9 mouse cellular contexts compared by ENCODE assay signal in genomic region chr2:28756201-28756600, GRCm38 (mm10). TPM values are rescaled to one million over a fixed set of nuclear protein-coding genes. Genes with fewer than 3 reads are reported as not detected.
DNase-seq lines count a peak whose midpoint lies in the region; ATAC-seq and TF ChIP-seq lines count a peak whose summit lies in the region.
"Had no signal": no experiment of that assay in that cellular context is flagged by ENCODE, and none has a peak within 500 bp of the region (broad histone marks: within the 10 kb centered on the region; RNA-seq: fewer than 3 reads in every experiment).

No protein-coding gene starts in this region.

- H3K4me1 ChIP-seq in forebrain, embryonic 13.5 days = peaks cover 20% of the 10 kb centered on the region
- H3K4me1 ChIP-seq in stomach, postnatal 0 days (replicated peaks; ENCODE audit: control insufficient read depth, insufficient read depth) = no peaks in the 10 kb centered on the region

- H3K9me3 ChIP-seq in forebrain, embryonic 13.5 days (replicated peaks) = no peaks in the 10 kb centered on the region
- no peaks in the 10 kb centered on the region for H3K9me3 ChIP-seq in stomach, postnatal 0 days (ENCODE audit: control insufficient read depth, low read length)
- H3K9me3 ChIP-seq: limb, embryonic 15.5 days had no signal

- no peak for ATAC-seq in frontal cortex, adult (ENCODE audit: low TSS enrichment)
- peak; percentile 38; the same call in 1 of the 2 replicates for ATAC-seq in forebrain, embryonic 13.5 days
- ATAC-seq in stomach, postnatal 0 days (ENCODE audit: low FRiP score, low TSS enrichment) = no peak; the same call in 1 of the 2 replicates

- DNase-seq in frontal cortex, postnatal 25 days (ENCODE audit: low spot score in 2 of 2) = peak; percentile 19 to 22
- DNase-seq in 3T3-L1 (ENCODE audit: low read depth, low spot score) (peak; percentile 79), ZHBTc4 (ENCODE audit: low read depth, low spot score) (peak; percentile 75)
- DNase-seq in kidney, postnatal 14 days = peak; percentile 68
- DNase-seq in lung, postnatal 10 days = peak; percentile 78
- DNase-seq in stomach, postnatal 0 days (ENCODE audit: low spot score) = peak; percentile 79

- WGBS in forebrain, embryonic 13.5 days = 48% methylated on average over 4 of the region's 4 CpGs
- WGBS in stomach, postnatal 0 days = 40% methylated on average over 4 of the region's 4 CpGs

- no peak overlapping the region for H3K9ac ChIP-seq in forebrain, embryonic 13.5 days
- H3K9ac ChIP-seq in stomach, postnatal 0 days (ENCODE audit: low read length) = no peak overlapping the region
- H3K9ac ChIP-seq: limb, embryonic 15.5 days had no signal

- H3K4me2 ChIP-seq in forebrain, embryonic 13.5 days = no peak overlapping the region
- no peak overlapping the region for H3K4me2 ChIP-seq in stomach, postnatal 0 days (replicated peaks; ENCODE audit: low read depth)
- H3K4me2 ChIP-seq: limb, embryonic 15.5 days had no signal

- H3K36me3 ChIP-seq in forebrain, embryonic 13.5 days (ENCODE audit: poor library complexity, severe bottlenecking) = no peaks in the 10 kb centered on the region
- H3K36me3 ChIP-seq in stomach, postnatal 0 days (ENCODE audit: control insufficient read depth, insufficient read depth, low read length) = no peaks in the 10 kb centered on the region
- H3K36me3 ChIP-seq: limb, embryonic 15.5 days had no signal

- H3K27me3 ChIP-seq in forebrain, embryonic 13.5 days = peaks cover 96% of the 10 kb centered on the region
- H3K27me3 ChIP-seq in stomach, postnatal 0 days (ENCODE audit: control insufficient read depth, insufficient read depth, low read length) = no peaks in the 10 kb centered on the region

- no peak overlapping the region for H3K27ac ChIP-seq in forebrain, embryonic 13.5 days
- H3K27ac ChIP-seq in stomach, postnatal 0 days (replicated peaks) = no peak overlapping the region
- H3K27ac ChIP-seq: limb, embryonic 15.5 days had no signal

- peak; percentile 82 for TF ChIP-seq CTCF in stomach, postnatal 0 days (IDR thresholded peaks at IDR 0.05; ENCODE audit: low read depth)

- H3K4me3 ChIP-seq in forebrain, embryonic 13.5 days = no peak overlapping the region
- no peak overlapping the region for H3K4me3 ChIP-seq in stomach, postnatal 0 days (ENCODE audit: low read depth, low read length)
- H3K4me3 ChIP-seq: limb, embryonic 15.5 days had no signal

- TF ChIP-seq EP300 in stomach, postnatal 0 days (optimal IDR thresholded peaks at IDR 0.05) = no peak

RNA-seq across cellular contexts. Expression of gene Ak8, which starts 56.2 kb away (rescaled TPM):
- 0.83 and 1.1 TPM in 2 replicates for polyA plus RNA-seq in forebrain, embryonic 13.5 days (2015; fragmentation: Nextera tagmentation; extraction: Ambion mirVana)
- 0.29 and 0.40 TPM in 2 replicates for polyA plus RNA-seq in stomach, postnatal 0 days (2015; fragmentation: Nextera tagmentation; extraction: Ambion mirVana)

RNA-seq across cellular contexts. Expression of gene Spaca9, which starts 56.7 kb away (rescaled TPM):
- 1.6 and 2.8 TPM in 2 replicates for polyA plus RNA-seq in forebrain, embryonic 13.5 days (2015; fragmentation: Nextera tagmentation; extraction: Ambion mirVana)
- polyA plus RNA-seq in stomach, postnatal 0 days (2015; fragmentation: Nextera tagmentation; extraction: Ambion mirVana) = 0.57 and 0.69 TPM in 2 replicates

Comparison
In these comparisons a context has a peak if more than half of its experiments do, and no peak if none do; other contexts are left out.
1. DNase-seq: peak in every context shown above with its lines; median percentile 79 in 3T3-L1; 79 in stomach, postnatal 0 days; 78 in lung, postnatal 10 days; 75 in ZHBTc4; 68 in kidney, postnatal 14 days; 20 in frontal cortex, postnatal 25 days.